Mouse (Mus musculus): ENCODE measurements around the gene Gm13030. TPM values are rescaled to one million over a fixed set of nuclear protein-coding genes. Genes with fewer than 3 reads are reported as not detected.

Gene Gm13030
- polyA plus RNA-seq, 1 experiment from 2014 or later: not detected

GRCm38 (mm10) chr4:138859728-138860127 is 14.0 kb downstream of the Gm13030 start:
- H3K4me1 ChIP-seq (replicated peaks; ENCODE audit: insufficient read depth, low read length): no peaks in the 10 kb centered on the region
- ATAC-seq (replicated peaks; ENCODE audit: low FRiP score, low read depth) (peak; percentile 62), DNase-seq (ENCODE audit: low spot score) (peak; percentile 91)
- no peaks in the 10 kb centered on the region for H3K36me3 ChIP-seq (ENCODE audit: insufficient read depth, low read length)
- H3K9me3 ChIP-seq (replicated peaks; ENCODE audit: low read length): no peaks in the 10 kb centered on the region
- no peak overlapping the region for H3K27ac ChIP-seq
- no peaks in the 10 kb centered on the region for H3K27me3 ChIP-seq (ENCODE audit: insufficient read depth, low read length)
- peak; percentile 74 for TF ChIP-seq CTCF (IDR thresholded peaks at IDR 0.05; ENCODE audit: low read depth)
- H3K4me3 ChIP-seq (replicated peaks; ENCODE audit: low read depth, low read length): no peak overlapping the region
- H3K4me2 ChIP-seq (ENCODE audit: low read length): peak overlapping the region; percentile 49
- H3K9ac ChIP-seq (ENCODE audit: low read depth, low read length): no peak overlapping the region
- WGBS: 4% methylated on average over 13 of the region's 13 CpGs

GRCm38 (mm10) chr4:138859245-138859644 is 14.5 kb downstream of the Gm13030 start:
- peak; percentile 69 for TF ChIP-seq CTCF (IDR thresholded peaks at IDR 0.05; ENCODE audit: low read depth)
- Histone ChIP-seq H3K9me3 (replicated peaks; ENCODE audit: low read length) (no peaks in the 10 kb centered on the region), H3K4me1 (replicated peaks; ENCODE audit: insufficient read depth, low read length) (no peaks in the 10 kb centered on the region), H3K36me3 (ENCODE audit: insufficient read depth, low read length) (no peaks in the 10 kb centered on the region), H3K4me2 (ENCODE audit: low read length) (peak overlapping the region; percentile 49), H3K27ac (no peak overlapping the region), H3K27me3 (ENCODE audit: insufficient read depth, low read length) (no peaks in the 10 kb centered on the region), H3K9ac (ENCODE audit: low read depth, low read length) (no peak overlapping the region), H3K4me3 (replicated peaks; ENCODE audit: low read depth, low read length) (no peak overlapping the region)
- WGBS: 20% methylated on average over 9 of the region's 9 CpGs
- ATAC-seq (replicated peaks; ENCODE audit: low FRiP score, low read depth) (no peak), DNase-seq (ENCODE audit: low spot score) (peak; percentile 80)

- Histone ChIP-seq H3K4me3 (replicated peaks; ENCODE audit: low read depth, low read length) (no peak overlapping the region), H3K27me3 (ENCODE audit: insufficient read depth, low read length) (no peaks in the 10 kb centered on the region), H3K36me3 (ENCODE audit: insufficient read depth, low read length) (no peaks in the 10 kb centered on the region), H3K27ac (no peak overlapping the region), H3K4me1 (replicated peaks; ENCODE audit: insufficient read depth, low read length) (no peaks in the 10 kb centered on the region), H3K4me2 (ENCODE audit: low read length) (no peak overlapping the region), H3K9me3 (replicated peaks; ENCODE audit: low read length) (no peaks in the 10 kb centered on the region), H3K9ac (ENCODE audit: low read depth, low read length) (no peak overlapping the region)
- ATAC-seq (replicated peaks; ENCODE audit: low FRiP score, low read depth) (no peak), DNase-seq (ENCODE audit: low spot score) (no peak)
- TF ChIP-seq CTCF (IDR thresholded peaks at IDR 0.05; ENCODE audit: low read depth): no peak
- WGBS: 80% methylated on average over 15 of the region's 15 CpGs
Observed at GRCm38 (mm10) chr4:138858446-138858845, 15.3 kb downstream of the Gm13030 start.

GRCm38 (mm10) chr4:138857576-138857975 is 16.2 kb downstream of the Gm13030 start:
- TF ChIP-seq CTCF (IDR thresholded peaks at IDR 0.05; ENCODE audit: low read depth): no peak
- H3K27ac ChIP-seq: no peak overlapping the region
- H3K9ac ChIP-seq (ENCODE audit: low read depth, low read length): no peak overlapping the region
- no peak for DNase-seq (ENCODE audit: low spot score)
- H3K4me2 ChIP-seq (ENCODE audit: low read length): no peak overlapping the region
- H3K4me3 ChIP-seq (replicated peaks; ENCODE audit: low read depth, low read length): no peak overlapping the region
- H3K4me1 ChIP-seq (replicated peaks; ENCODE audit: insufficient read depth, low read length): no peaks in the 10 kb centered on the region
- H3K36me3 ChIP-seq (ENCODE audit: insufficient read depth, low read length): no peaks in the 10 kb centered on the region
- 84% methylated on average over 10 of the region's 10 CpGs for WGBS
- H3K9me3 ChIP-seq (replicated peaks; ENCODE audit: low read length): no peaks in the 10 kb centered on the region
- ATAC-seq (replicated peaks; ENCODE audit: low FRiP score, low read depth): no peak
- H3K27me3 ChIP-seq (ENCODE audit: insufficient read depth, low read length): no peaks in the 10 kb centered on the region

- Histone ChIP-seq H3K9me3 (replicated peaks; ENCODE audit: low read length) (no peaks in the 10 kb centered on the region), H3K4me2 (ENCODE audit: low read length) (no peak overlapping the region), H3K4me1 (replicated peaks; ENCODE audit: insufficient read depth, low read length) (no peaks in the 10 kb centered on the region), H3K36me3 (ENCODE audit: insufficient read depth, low read length) (no peaks in the 10 kb centered on the region), H3K27me3 (ENCODE audit: insufficient read depth, low read length) (no peaks in the 10 kb centered on the region), H3K9ac (ENCODE audit: low read depth, low read length) (no peak overlapping the region), H3K27ac (no peak overlapping the region), H3K4me3 (replicated peaks; ENCODE audit: low read depth, low read length) (no peak overlapping the region)
- ATAC-seq (replicated peaks; ENCODE audit: low FRiP score, low read depth) (peak; percentile 19; the same call in 1 of the 2 replicates), DNase-seq (ENCODE audit: low spot score) (peak; percentile 93)
- peak; percentile 100 for TF ChIP-seq CTCF (IDR thresholded peaks at IDR 0.05; ENCODE audit: low read depth)
- 21% methylated on average over 7 of the region's 7 CpGs for WGBS
Observed at GRCm38 (mm10) chr4:138856491-138856890, 17.3 kb downstream of the Gm13030 start.

GRCm38 (mm10) chr4:138855092-138855632 is 18.6 kb downstream of the Gm13030 start:
- TF ChIP-seq CTCF (IDR thresholded peaks at IDR 0.05; ENCODE audit: low read depth): no peak
- no peak overlapping the region for H3K4me3 ChIP-seq (replicated peaks; ENCODE audit: low read depth, low read length)
- DNase-seq (ENCODE audit: low spot score) (no peak), ATAC-seq (replicated peaks; ENCODE audit: low FRiP score, low read depth) (no peak)
- no peak overlapping the region for H3K9ac ChIP-seq (ENCODE audit: low read depth, low read length)
- H3K4me2 ChIP-seq (ENCODE audit: low read length): no peak overlapping the region
- H3K36me3 ChIP-seq (ENCODE audit: insufficient read depth, low read length): no peaks in the 10 kb centered on the region
- no peaks in the 10 kb centered on the region for H3K27me3 ChIP-seq (ENCODE audit: insufficient read depth, low read length)
- H3K4me1 ChIP-seq (replicated peaks; ENCODE audit: insufficient read depth, low read length): no peaks in the 10 kb centered on the region
- WGBS: 80% methylated on average over 9 of the region's 9 CpGs
- no peak overlapping the region for H3K27ac ChIP-seq
- H3K9me3 ChIP-seq (replicated peaks; ENCODE audit: low read length): no peaks in the 10 kb centered on the region

GRCm38 (mm10) chr4:138852961-138853360 is 20.8 kb downstream of the Gm13030 start:
- H3K4me1 ChIP-seq (replicated peaks; ENCODE audit: insufficient read depth, low read length): no peaks in the 10 kb centered on the region
- H3K36me3 ChIP-seq (ENCODE audit: insufficient read depth, low read length): no peaks in the 10 kb centered on the region
- 77% methylated on average over 6 of the region's 6 CpGs for WGBS
- H3K9ac ChIP-seq (ENCODE audit: low read depth, low read length): no peak overlapping the region
- H3K9me3 ChIP-seq (replicated peaks; ENCODE audit: low read length): no peaks in the 10 kb centered on the region
- H3K27me3 ChIP-seq (ENCODE audit: insufficient read depth, low read length): no peaks in the 10 kb centered on the region
- H3K4me3 ChIP-seq (replicated peaks; ENCODE audit: low read depth, low read length): no peak overlapping the region
- H3K27ac ChIP-seq: no peak overlapping the region
- no peak overlapping the region for H3K4me2 ChIP-seq (ENCODE audit: low read length)
- ATAC-seq (replicated peaks; ENCODE audit: low FRiP score, low read depth) (no peak), DNase-seq (ENCODE audit: low spot score) (no peak)
- TF ChIP-seq CTCF (IDR thresholded peaks at IDR 0.05; ENCODE audit: low read depth): no peak

Measured in kidney, postnatal 0 days (tissue).